9 mouse cellular contexts compared by ENCODE assay signal in genomic region chr1:127348642-127349341, GRCm38 (mm10).
DNase-seq lines count a peak whose midpoint lies in the region; ATAC-seq and TF ChIP-seq lines count a peak whose summit lies in the region.
"Had no signal": no experiment of that assay in that cellular context is flagged by ENCODE, and none has a peak within 500 bp of the region (broad histone marks: within the 10 kb centered on the region; RNA-seq: fewer than 3 reads in every experiment).

No protein-coding gene starts in this region.

- 72% methylated on average over 9 of the region's 9 CpGs for WGBS in embryonic facial prominence, embryonic 13.5 days
- whole genome bisulfite sequencing in embryonic facial prominence, embryonic 10.5 days: 88% methylated on average over 9 of the region's 9 CpGs
- WGBS in cerebellum, adult 2 months: 56% methylated on average over 9 of the region's 9 CpGs
- whole genome bisulfite sequencing in midbrain, embryonic 10.5 days: 86% methylated on average over 9 of the region's 9 CpGs

- no peak overlapping the region for H3K4me3 ChIP-seq in embryonic facial prominence, embryonic 13.5 days
- H3K4me3 ChIP-seq in embryonic facial prominence, embryonic 10.5 days: no peak overlapping the region
- H3K4me3 ChIP-seq in cerebellum, adult 2 months (replicated peaks; ENCODE audit: insufficient read depth, low read depth, low read length): no peak overlapping the region
- no peak overlapping the region for H3K4me3 ChIP-seq in midbrain, embryonic 10.5 days

- no peaks in the 10 kb centered on the region for H3K27me3 ChIP-seq in embryonic facial prominence, embryonic 13.5 days
- no peaks in the 10 kb centered on the region for H3K27me3 ChIP-seq in embryonic facial prominence, embryonic 10.5 days (replicated peaks; ENCODE audit: low read depth, poor library complexity, severe bottlenecking)
- H3K27me3 ChIP-seq in cerebellum, adult 2 months (ENCODE audit: control insufficient read depth, insufficient read depth, low read length): no peaks in the 10 kb centered on the region
- H3K27me3 ChIP-seq in midbrain, embryonic 10.5 days (ENCODE audit: low read depth, poor library complexity, severe bottlenecking): no peaks in the 10 kb centered on the region

- TF ChIP-seq CTCF in cerebellum, adult 2 months (IDR thresholded peaks at IDR 0.05; ENCODE audit: borderline replicate concordance, insufficient read depth, low read depth, low read length): no peak

- no peak overlapping the region for H3K4me2 ChIP-seq in embryonic facial prominence, embryonic 13.5 days

- no peaks in the 10 kb centered on the region for H3K9me3 ChIP-seq in embryonic facial prominence, embryonic 13.5 days
- H3K9me3 ChIP-seq in embryonic facial prominence, embryonic 10.5 days: no peaks in the 10 kb centered on the region
- H3K9me3 ChIP-seq in midbrain, embryonic 10.5 days (replicated peaks): no peaks in the 10 kb centered on the region

- H3K27ac ChIP-seq in embryonic facial prominence, embryonic 13.5 days: 0 out of 2 replicates have a peak overlapping the region, but pooled peaks have one; percentile 9
- no peak overlapping the region for H3K27ac ChIP-seq in embryonic facial prominence, embryonic 10.5 days (replicated peaks)
- no peak overlapping the region for H3K27ac ChIP-seq in cerebellum, adult 2 months (ENCODE audit: insufficient read depth, low read length)
- H3K27ac ChIP-seq in midbrain, embryonic 10.5 days (replicated peaks): no peak overlapping the region
- H3K27ac ChIP-seq: macrophage had no signal

- peaks cover 29% of the 10 kb centered on the region for H3K4me1 ChIP-seq in embryonic facial prominence, embryonic 13.5 days
- peaks cover 28% of the 10 kb centered on the region for H3K4me1 ChIP-seq in embryonic facial prominence, embryonic 10.5 days
- H3K4me1 ChIP-seq in cerebellum, adult 2 months (ENCODE audit: control insufficient read depth, insufficient read depth, low read length): no peaks in the 10 kb centered on the region
- H3K4me1 ChIP-seq in midbrain, embryonic 10.5 days: peaks cover 10% of the 10 kb centered on the region; the same call in 1 of the 2 replicates

- TF ChIP-seq POLR2A in cerebellum, adult 2 months (IDR thresholded peaks at IDR 0.05; ENCODE audit: borderline replicate concordance, insufficient read depth, low read length): no peak

- no peak for DNase-seq in embryonic facial prominence, embryonic 10.5 days (ENCODE audit: low spot score)
- peak; percentile 6 for DNase-seq in lung, postnatal 10 days
- no peak for DNase-seq in lung, postnatal 14 days
- peak; percentile 27 for DNase-seq in gastrocnemius, postnatal 10 days
- DNase-seq in induced T-regulatory cell, adult 2 months (ENCODE audit: low read depth): peak; percentile 45
- DNase-seq in cerebellum, adult 2 months: no peak
- no peak for DNase-seq in midbrain, embryonic 10.5 days (ENCODE audit: low spot score)

- no peak overlapping the region for H3K9ac ChIP-seq in embryonic facial prominence, embryonic 13.5 days

- no peaks in the 10 kb centered on the region for H3K36me3 ChIP-seq in embryonic facial prominence, embryonic 13.5 days
- no peaks in the 10 kb centered on the region for H3K36me3 ChIP-seq in embryonic facial prominence, embryonic 10.5 days (replicated peaks)
- no peaks in the 10 kb centered on the region for H3K36me3 ChIP-seq in midbrain, embryonic 10.5 days

- ATAC-seq in embryonic facial prominence, embryonic 13.5 days (ENCODE audit: insufficient number of reproducible peaks, insufficient read depth, low FRiP score, low TSS enrichment, low read depth): no peak

Comparison
In these comparisons a context has a peak if more than half of its experiments do, and no peak if none do; other contexts are left out.
1. DNase-seq: peak in lung, postnatal 10 days (single experiment), gastrocnemius, postnatal 10 days (single experiment) and induced T-regulatory cell, adult 2 months (single experiment); none in embryonic facial prominence, embryonic 10.5 days (single experiment), lung, postnatal 14 days (single experiment), cerebellum, adult 2 months (0 of 2) and midbrain, embryonic 10.5 days (single experiment).